Mouse (Mus musculus): ENCODE results near the gene Gipc3. TPM values are rescaled to one million over a fixed set of nuclear protein-coding genes. Genes with fewer than 3 reads are reported as not detected.

Gene Gipc3
- polyA plus RNA-seq, 1 experiment from 2014 or later: not detected

- H3K4me3 ChIP-seq (ENCODE audit: low read depth, low read length): no peak overlapping the region
- no peaks in the 10 kb centered on the region for H3K9me3 ChIP-seq (ENCODE audit: control insufficient read depth, low read length)
- WGBS: 10% methylated on average over 28 of the region's 28 CpGs
- H3K36me3 ChIP-seq (ENCODE audit: control insufficient read depth, insufficient read depth, low read length): peaks cover 19% of the 10 kb centered on the region
- peak overlapping the region; percentile 45 for H3K4me2 ChIP-seq (replicated peaks; ENCODE audit: low read depth, low read length)
- peak; percentile 41 for DNase-seq (ENCODE audit: low spot score)
- H3K27ac ChIP-seq (ENCODE audit: low read depth, low read length): no peak overlapping the region
- peaks cover 28% of the 10 kb centered on the region for H3K4me1 ChIP-seq (replicated peaks; ENCODE audit: control insufficient read depth, insufficient read depth, low read length)
- H3K27me3 ChIP-seq (ENCODE audit: control insufficient read depth, insufficient read depth, low read length): peaks cover 19% of the 10 kb centered on the region
- no peak for ATAC-seq (ENCODE audit: low FRiP score)
- H3K9ac ChIP-seq (ENCODE audit: low read depth, low read length): peak overlapping the region; percentile 44
Measured at GRCm38 (mm10) chr10:81364666-81365065, 21.6 kb upstream of the Gipc3 start.

GRCm38 (mm10) chr10:81363436-81364346, 20.6 kb upstream of the Gipc3 start:
- Histone ChIP-seq H3K4me3 (ENCODE audit: low read depth, low read length) (peak overlapping the region; percentile 30), H3K27me3 (ENCODE audit: control insufficient read depth, insufficient read depth, low read length) (peaks cover 19% of the 10 kb centered on the region), H3K4me2 (replicated peaks; ENCODE audit: low read depth, low read length) (peak overlapping the region; percentile 45), H3K9ac (ENCODE audit: low read depth, low read length) (peak overlapping the region; percentile 44), H3K9me3 (ENCODE audit: control insufficient read depth, low read length) (no peaks in the 10 kb centered on the region), H3K36me3 (ENCODE audit: control insufficient read depth, insufficient read depth, low read length) (peaks cover 13% of the 10 kb centered on the region), H3K4me1 (replicated peaks; ENCODE audit: control insufficient read depth, insufficient read depth, low read length) (peaks cover 28% of the 10 kb centered on the region), H3K27ac (ENCODE audit: low read depth, low read length) (no peak overlapping the region)
- DNase-seq (ENCODE audit: low spot score) (peak; percentile 38), ATAC-seq (ENCODE audit: low FRiP score) (no peak)
- 9% methylated on average over 47 of the region's 54 CpGs for WGBS

GRCm38 (mm10) chr10:81362336-81362949, 19.4 kb upstream of the Gipc3 start:
- Histone ChIP-seq H3K36me3 (ENCODE audit: control insufficient read depth, insufficient read depth, low read length) (0 out of 2 replicates have a peak, but pooled peaks cover 2% of the 10 kb centered on the region), H3K4me1 (replicated peaks; ENCODE audit: control insufficient read depth, insufficient read depth, low read length) (peaks cover 33% of the 10 kb centered on the region), H3K27ac (ENCODE audit: low read depth, low read length) (no peak overlapping the region), H3K27me3 (ENCODE audit: control insufficient read depth, insufficient read depth, low read length) (peaks cover 19% of the 10 kb centered on the region), H3K4me2 (replicated peaks; ENCODE audit: low read depth, low read length) (0 out of 2 replicates have a peak overlapping the region, but pooled peaks have one; percentile 5), H3K9me3 (ENCODE audit: control insufficient read depth, low read length) (no peaks in the 10 kb centered on the region), H3K4me3 (ENCODE audit: low read depth, low read length) (no peak overlapping the region), H3K9ac (ENCODE audit: low read depth, low read length) (no peak overlapping the region)
- no peak for DNase-seq (ENCODE audit: low spot score)
- ATAC-seq (ENCODE audit: low FRiP score): no peak
- 79% methylated on average over 12 of the region's 12 CpGs for WGBS

- peaks cover 19% of the 10 kb centered on the region for H3K27me3 ChIP-seq (ENCODE audit: control insufficient read depth, insufficient read depth, low read length)
- peaks cover 31% of the 10 kb centered on the region for H3K4me1 ChIP-seq (replicated peaks; ENCODE audit: control insufficient read depth, insufficient read depth, low read length)
- no peaks in the 10 kb centered on the region for H3K36me3 ChIP-seq (ENCODE audit: control insufficient read depth, insufficient read depth, low read length)
- H3K27ac ChIP-seq (ENCODE audit: low read depth, low read length): no peak overlapping the region; the same call in 1 of the 2 replicates
- H3K4me3 ChIP-seq (ENCODE audit: low read depth, low read length): no peak overlapping the region
- no peaks in the 10 kb centered on the region for H3K9me3 ChIP-seq (ENCODE audit: control insufficient read depth, low read length)
- no peak overlapping the region for H3K4me2 ChIP-seq (replicated peaks; ENCODE audit: low read depth, low read length)
- 68% methylated on average over 8 of the region's 8 CpGs for WGBS
- no peak overlapping the region for H3K9ac ChIP-seq (ENCODE audit: low read depth, low read length)
- ATAC-seq (ENCODE audit: low FRiP score): no peak
- DNase-seq (ENCODE audit: low spot score): no peak
Measured at GRCm38 (mm10) chr10:81360721-81361120, 17.7 kb upstream of the Gipc3 start.

- Histone ChIP-seq H3K9ac (ENCODE audit: low read depth, low read length) (no peak overlapping the region), H3K4me2 (replicated peaks; ENCODE audit: low read depth, low read length) (no peak overlapping the region), H3K27ac (ENCODE audit: low read depth, low read length) (no peak overlapping the region), H3K9me3 (ENCODE audit: control insufficient read depth, low read length) (no peaks in the 10 kb centered on the region), H3K27me3 (ENCODE audit: control insufficient read depth, insufficient read depth, low read length) (peaks cover 13% of the 10 kb centered on the region), H3K36me3 (ENCODE audit: control insufficient read depth, insufficient read depth, low read length) (no peaks in the 10 kb centered on the region), H3K4me3 (ENCODE audit: low read depth, low read length) (no peak overlapping the region), H3K4me1 (replicated peaks; ENCODE audit: control insufficient read depth, insufficient read depth, low read length) (peaks cover 14% of the 10 kb centered on the region)
- WGBS: 80% methylated on average over 1 of the region's 1 CpGs
- ATAC-seq (ENCODE audit: low FRiP score) (no peak), DNase-seq (ENCODE audit: low spot score) (no peak)
Measured at GRCm38 (mm10) chr10:81358841-81359240, 15.8 kb upstream of the Gipc3 start.

- no peak overlapping the region for H3K27ac ChIP-seq (ENCODE audit: low read depth, low read length)
- WGBS: 19% methylated on average over 4 of the region's 4 CpGs
- peak overlapping the region; percentile 74 for H3K9ac ChIP-seq (ENCODE audit: low read depth, low read length)
- H3K27me3 ChIP-seq (ENCODE audit: control insufficient read depth, insufficient read depth, low read length): peaks cover 7% of the 10 kb centered on the region
- no peaks in the 10 kb centered on the region for H3K9me3 ChIP-seq (ENCODE audit: control insufficient read depth, low read length)
- H3K36me3 ChIP-seq (ENCODE audit: control insufficient read depth, insufficient read depth, low read length): no peaks in the 10 kb centered on the region
- peaks cover 9% of the 10 kb centered on the region; the same call in 1 of the 2 replicates for H3K4me1 ChIP-seq (replicated peaks; ENCODE audit: control insufficient read depth, insufficient read depth, low read length)
- DNase-seq (ENCODE audit: low spot score) (no peak), ATAC-seq (ENCODE audit: low FRiP score) (no peak)
- H3K4me2 ChIP-seq (replicated peaks; ENCODE audit: low read depth, low read length): peak overlapping the region; percentile 99
- peak overlapping the region; percentile 70 for H3K4me3 ChIP-seq (ENCODE audit: low read depth, low read length)
Measured at GRCm38 (mm10) chr10:81358209-81358608, 15.1 kb upstream of the Gipc3 start.

GRCm38 (mm10) chr10:81356991-81357844, 14.2 kb upstream of the Gipc3 start, which contains the start of gene Mfsd12:
Gene Mfsd12, plus strand, starts transcription at chr10:81357491.
- Histone ChIP-seq H3K4me3 (ENCODE audit: low read depth, low read length) (peak within 1 kb of the TSS; percentile 70), H3K9ac (ENCODE audit: low read depth, low read length) (peak within 1 kb of the TSS; percentile 74), H3K4me2 (replicated peaks; ENCODE audit: low read depth, low read length) (peak within 1 kb of the TSS; percentile 99), H3K27ac (ENCODE audit: low read depth, low read length) (no peak within 1 kb of the TSS), H3K27me3 (ENCODE audit: control insufficient read depth, insufficient read depth, low read length) (no peaks in the 10 kb centered on the region; the same call in 1 of the 2 replicates), H3K9me3 (ENCODE audit: control insufficient read depth, low read length) (no peaks in the 10 kb centered on the region), H3K4me1 (replicated peaks; ENCODE audit: control insufficient read depth, insufficient read depth, low read length) (peaks cover 9% of the 10 kb centered on the region; the same call in 1 of the 2 replicates), H3K36me3 (ENCODE audit: control insufficient read depth, insufficient read depth, low read length) (no peaks in the 10 kb centered on the region)
- DNase-seq (ENCODE audit: low spot score): peak; percentile 90
- ATAC-seq (ENCODE audit: low FRiP score): peak; percentile 90
- WGBS: 2% methylated on average over 56 of the region's 79 CpGs

GRCm38 (mm10) chr10:81356352-81356990, 13.4 kb upstream of the Gipc3 start:
- H3K9me3 ChIP-seq (ENCODE audit: control insufficient read depth, low read length): no peaks in the 10 kb centered on the region
- WGBS: 61% methylated on average over 12 of the region's 12 CpGs

More at GRCm38 (mm10) chr10:81356352-81356990, 13.4 kb upstream of the Gipc3 start:
- Histone ChIP-seq H3K4me1 (replicated peaks; ENCODE audit: control insufficient read depth, insufficient read depth, low read length) (peaks cover 9% of the 10 kb centered on the region; the same call in 1 of the 2 replicates), H3K27me3 (ENCODE audit: control insufficient read depth, insufficient read depth, low read length) (no peaks in the 10 kb centered on the region; the same call in 1 of the 2 replicates), H3K4me2 (replicated peaks; ENCODE audit: low read depth, low read length) (no peak overlapping the region), H3K9ac (ENCODE audit: low read depth, low read length) (no peak overlapping the region), H3K36me3 (ENCODE audit: control insufficient read depth, insufficient read depth, low read length) (no peaks in the 10 kb centered on the region), H3K27ac (ENCODE audit: low read depth, low read length) (no peak overlapping the region), H3K4me3 (ENCODE audit: low read depth, low read length) (no peak overlapping the region; the same call in 1 of the 2 replicates)
- ATAC-seq (ENCODE audit: low FRiP score): peak; percentile 2; the same call in 1 of the 2 replicates
- DNase-seq (ENCODE audit: low spot score): no peak

Data from hindbrain, embryonic 11.5 days (tissue).